Mouse (Mus musculus) heart, embryonic 12.5 days (tissue): ENCODE measurements around the gene Npr3. TPM values are rescaled to one million over a fixed set of nuclear protein-coding genes. Genes with fewer than 3 reads are reported as not detected.

Experiments used
- ATAC-seq: fragments of 200-750 bp; cut with Nextera tagmentation; 2 replicates; pipeline ENCODE4 v1.8.0; 2017; ENCODE audit warnings: moderate TSS enrichment, moderate library complexity; ENCODE audit not compliant: insufficient number of reproducible peaks, low FRiP score
- H3K27ac ChIP-seq: fragments of 300-500 bp; sonication (generic); 2 replicates; pipeline ENCODE4 v1.5.1; 2016; ENCODE audit warnings: mild to moderate bottlenecking, moderate library complexity; ENCODE audit not compliant: poor library complexity, severe bottlenecking
- H3K27me3 ChIP-seq: fragments of 300-500 bp; sonication (generic); replicated peaks from 2 replicates; pipeline ENCODE4 v1.6.1; 2016; ENCODE audit warnings: mild to moderate bottlenecking, moderate library complexity
- H3K36me3 ChIP-seq: fragments of 300-500 bp; sonication (generic); 2 replicates; pipeline ENCODE4 v1.6.1; 2016; ENCODE audit warnings: mild to moderate bottlenecking, moderate library complexity
- H3K4me1 ChIP-seq: fragments of 300-500 bp; sonication (generic); replicated peaks from 2 replicates; pipeline ENCODE4 v1.6.1; 2016; ENCODE audit warnings: mild to moderate bottlenecking
- H3K4me2 ChIP-seq: fragments of 300-500 bp; sonication (generic); 2 replicates; pipeline ENCODE4 v1.6.1; 2016; ENCODE audit warnings: mild to moderate bottlenecking, moderate library complexity
- H3K4me3 ChIP-seq: fragments of 300-500 bp; sonication (generic); 2 replicates; pipeline ENCODE4 v1.5.1; 2016; ENCODE audit warnings: mild to moderate bottlenecking
- H3K9ac ChIP-seq: fragments of 300-500 bp; sonication (generic); 2 replicates; pipeline ENCODE4 v1.6.1; 2016; ENCODE audit warnings: mild to moderate bottlenecking, moderate library complexity
- H3K9me3 ChIP-seq: fragments of 300-500 bp; sonication (generic); replicated peaks from 2 replicates; pipeline ENCODE4 v1.6.1; 2016; ENCODE audit warnings: mild to moderate bottlenecking, moderate library complexity
- WGBS: fragments of 180-500 bp; shearing (Covaris S2); methylation state at CpG from one replicate; pipeline ENCODE4 v1.1.7; 2016; 5-methylcytosine and 5-hydroxymethylcytosine counted together
- polyA plus RNA-seq: library from polyadenylated mRNA; unstranded; fragments of >200 nt; fragmentation: Nextera tagmentation; extraction: Ambion mirVana; gene quantifications from 2 replicates; pipeline ENCODE4 v1.2.1, GENCODE M21; 2016

Gene Npr3
- polyA plus RNA-seq, 1 experiment from 2014 or later, result 17.6 TPM

GRCm38 (mm10) chr15:11881822-11882221 lies 25.3 kb downstream of the Npr3 start:
- Histone ChIP-seq H3K27ac (no peak overlapping the region), H3K4me1 (peaks cover 7% of the 10 kb centered on the region; the same call in 1 of the 2 replicates), H3K9ac (no peak overlapping the region), H3K4me2 (no peak overlapping the region), H3K9me3 (peaks cover 5% of the 10 kb centered on the region; the same call in 1 of the 2 replicates), H3K27me3 (no peaks in the 10 kb centered on the region), H3K4me3 (no peak overlapping the region), H3K36me3 (peaks cover 24% of the 10 kb centered on the region)
- WGBS, result 88% methylated on average over 6 of the region's 6 CpGs
- no peak for ATAC-seq

GRCm38 (mm10) chr15:11878334-11878733 lies 28.8 kb downstream of the Npr3 start:
- 67% methylated on average over 1 of the region's 1 CpGs for whole genome bisulfite sequencing
- H3K9me3 ChIP-seq, result peaks cover 5% of the 10 kb centered on the region; the same call in 1 of the 2 replicates
- H3K4me2 ChIP-seq, result no peak overlapping the region
- no peaks in the 10 kb centered on the region for H3K27me3 ChIP-seq
- H3K27ac ChIP-seq, result peak overlapping the region; percentile 52
- H3K4me1 ChIP-seq, result peaks cover 7% of the 10 kb centered on the region; the same call in 1 of the 2 replicates
- H3K4me3 ChIP-seq, result no peak overlapping the region
- peaks cover 26% of the 10 kb centered on the region for H3K36me3 ChIP-seq
- no peak overlapping the region for H3K9ac ChIP-seq
- ATAC-seq, result peak; percentile 83

GRCm38 (mm10) chr15:11877273-11877672 lies 29.8 kb downstream of the Npr3 start:
- WGBS, result 59% methylated on average over 2 of the region's 2 CpGs
- Histone ChIP-seq H3K9me3 (peaks cover 5% of the 10 kb centered on the region; the same call in 1 of the 2 replicates), H3K4me3 (no peak overlapping the region), H3K4me2 (no peak overlapping the region), H3K4me1 (0 out of 2 replicates have a peak, but pooled peaks cover 7% of the 10 kb centered on the region), H3K27me3 (no peaks in the 10 kb centered on the region), H3K9ac (no peak overlapping the region), H3K27ac (no peak overlapping the region), H3K36me3 (peaks cover 17% of the 10 kb centered on the region)
- ATAC-seq, result no peak

- H3K36me3 ChIP-seq, result 0 out of 2 replicates have a peak, but pooled peaks cover 4% of the 10 kb centered on the region
- H3K4me2 ChIP-seq, result no peak overlapping the region
- no peak for ATAC-seq
- WGBS, result 82% methylated on average over 3 of the region's 3 CpGs
- no peak overlapping the region for H3K4me3 ChIP-seq
- no peak overlapping the region for H3K27ac ChIP-seq
- H3K9ac ChIP-seq, result no peak overlapping the region
- no peaks in the 10 kb centered on the region for H3K27me3 ChIP-seq
- no peaks in the 10 kb centered on the region for H3K9me3 ChIP-seq
- H3K4me1 ChIP-seq, result 0 out of 2 replicates have a peak, but pooled peaks cover 8% of the 10 kb centered on the region
Observed at GRCm38 (mm10) chr15:11866918-11867317, 40.2 kb downstream of the Npr3 start.

GRCm38 (mm10) chr15:11863540-11863818 lies 43.6 kb downstream of the Npr3 start:
- no peaks in the 10 kb centered on the region for H3K9me3 ChIP-seq
- H3K36me3 ChIP-seq, result 0 out of 2 replicates have a peak, but pooled peaks cover 4% of the 10 kb centered on the region
- 78% methylated on average over 6 of the region's 6 CpGs for WGBS
- H3K27ac ChIP-seq, result no peak overlapping the region
- H3K9ac ChIP-seq, result no peak overlapping the region
- no peak overlapping the region for H3K4me2 ChIP-seq
- H3K4me1 ChIP-seq, result 0 out of 2 replicates have a peak, but pooled peaks cover 8% of the 10 kb centered on the region
- no peaks in the 10 kb centered on the region for H3K27me3 ChIP-seq
- ATAC-seq, result no peak
- H3K4me3 ChIP-seq, result no peak overlapping the region

- Histone ChIP-seq H3K9me3 (no peaks in the 10 kb centered on the region), H3K9ac (no peak overlapping the region), H3K36me3 (0 out of 2 replicates have a peak, but pooled peaks cover 4% of the 10 kb centered on the region), H3K4me2 (no peak overlapping the region), H3K27me3 (no peaks in the 10 kb centered on the region), H3K4me3 (no peak overlapping the region), H3K4me1 (0 out of 2 replicates have a peak, but pooled peaks cover 8% of the 10 kb centered on the region), H3K27ac (no peak overlapping the region)
- no peak for ATAC-seq
- 70% methylated on average over 15 of the region's 15 CpGs for WGBS
Observed at GRCm38 (mm10) chr15:11862785-11863539, 44.1 kb downstream of the Npr3 start.

GRCm38 (mm10) chr15:11862253-11862652 lies 44.8 kb downstream of the Npr3 start:
- Histone ChIP-seq H3K4me3 (no peak overlapping the region), H3K27ac (no peak overlapping the region), H3K4me2 (no peak overlapping the region), H3K27me3 (no peaks in the 10 kb centered on the region), H3K9me3 (no peaks in the 10 kb centered on the region), H3K9ac (no peak overlapping the region), H3K36me3 (0 out of 2 replicates have a peak, but pooled peaks cover 4% of the 10 kb centered on the region), H3K4me1 (0 out of 2 replicates have a peak, but pooled peaks cover 8% of the 10 kb centered on the region)
- ATAC-seq, result no peak
- WGBS, result 86% methylated on average over 7 of the region's 7 CpGs

- Histone ChIP-seq H3K9ac (no peak overlapping the region), H3K4me3 (no peak overlapping the region), H3K9me3 (no peaks in the 10 kb centered on the region), H3K27me3 (no peaks in the 10 kb centered on the region), H3K4me2 (no peak overlapping the region), H3K4me1 (0 out of 2 replicates have a peak, but pooled peaks cover 8% of the 10 kb centered on the region), H3K27ac (no peak overlapping the region), H3K36me3 (peaks cover 9% of the 10 kb centered on the region; the same call in 1 of the 2 replicates)
- no peak for ATAC-seq
- 79% methylated on average over 2 of the region's 2 CpGs for WGBS
Observed at GRCm38 (mm10) chr15:11860259-11860658, 46.8 kb downstream of the Npr3 start.

- Histone ChIP-seq H3K36me3 (peaks cover 12% of the 10 kb centered on the region; the same call in 1 of the 2 replicates), H3K27ac (no peak overlapping the region), H3K4me1 (0 out of 2 replicates have a peak, but pooled peaks cover 8% of the 10 kb centered on the region), H3K27me3 (no peaks in the 10 kb centered on the region), H3K4me3 (no peak overlapping the region), H3K9ac (no peak overlapping the region), H3K9me3 (no peaks in the 10 kb centered on the region), H3K4me2 (no peak overlapping the region)
- 80% methylated on average over 3 of the region's 3 CpGs for WGBS
- no peak for ATAC-seq
Observed at GRCm38 (mm10) chr15:11859829-11860228, 47.3 kb downstream of the Npr3 start.

- no peak overlapping the region for H3K4me2 ChIP-seq
- H3K27me3 ChIP-seq, result no peaks in the 10 kb centered on the region
- WGBS, result 82% methylated on average over 6 of the region's 6 CpGs
- peaks cover 9% of the 10 kb centered on the region; the same call in 1 of the 2 replicates for H3K36me3 ChIP-seq
- no peaks in the 10 kb centered on the region for H3K9me3 ChIP-seq
- no peak overlapping the region for H3K9ac ChIP-seq
- H3K4me3 ChIP-seq, result no peak overlapping the region
- 0 out of 2 replicates have a peak, but pooled peaks cover 6% of the 10 kb centered on the region for H3K4me1 ChIP-seq
- ATAC-seq, result no peak
- H3K27ac ChIP-seq, result no peak overlapping the region
Observed at GRCm38 (mm10) chr15:11858411-11858810, 48.7 kb downstream of the Npr3 start.

- H3K9me3 ChIP-seq, result no peaks in the 10 kb centered on the region
- H3K9ac ChIP-seq, result no peak overlapping the region
- no peak overlapping the region for H3K27ac ChIP-seq
- no peak overlapping the region for H3K4me2 ChIP-seq
- H3K27me3 ChIP-seq, result no peaks in the 10 kb centered on the region
- 73% methylated on average over 16 of the region's 16 CpGs for WGBS
- H3K36me3 ChIP-seq, result peaks cover 7% of the 10 kb centered on the region; the same call in 1 of the 2 replicates
- ATAC-seq, result no peak
- H3K4me3 ChIP-seq, result no peak overlapping the region
- peaks cover 6% of the 10 kb centered on the region for H3K4me1 ChIP-seq
Observed at GRCm38 (mm10) chr15:11845204-11846062, 61.7 kb downstream of the Npr3 start.
